Comparison of ENCODE assay signal across 22 mouse cellular contexts in genomic region chr9:70921132-70921531, GRCm38 (mm10). TPM values are rescaled to one million over a fixed set of nuclear protein-coding genes. Genes with fewer than 3 reads are reported as not detected.
A peak's percentile ranks its signal among the peaks of the same experiment; 100 is the strongest.
DNase-seq lines count a peak whose midpoint lies in the region; ATAC-seq and TF ChIP-seq lines count a peak whose summit lies in the region.
"Had no signal": no experiment of that assay in that cellular context is flagged by ENCODE, and none has a peak within 500 bp of the region (broad histone marks: within the 10 kb centered on the region; RNA-seq: fewer than 3 reads in every experiment).

No protein-coding gene starts in this region.

- peak in 1 of 2 experiments; percentile 60; a peak in 3 of 4 replicates for TF ChIP-seq EP300 in MEL (IDR thresholded peaks at IDR 0.05; ENCODE audit: low read depth in 1 of 2, low read length in 2 of 2)
- no peak; the same call in 1 of the 2 replicates for TF ChIP-seq EP300 in liver, postnatal 0 days (IDR thresholded peaks at IDR 0.05; ENCODE audit: low read depth)

- no peak for TF ChIP-seq POLR2A in kidney, adult 2 months (IDR thresholded peaks at IDR 0.05; ENCODE audit: low read depth, low read length)
- TF ChIP-seq POLR2A in MEL (IDR thresholded peaks at IDR 0.05; ENCODE audit: control insufficient read depth in 1 of 2, insufficient read depth in 1 of 2, low read depth in 1 of 2, low read length in 2 of 2, poor library complexity in 1 of 2): no peak

- ATAC-seq in liver, postnatal 0 days: no peak
- ATAC-seq in megakaryocyte progenitor cell, adult 5-6 weeks (replicated peaks; ENCODE audit: poor library complexity): no peak
- ATAC-seq: hindbrain, embryonic 16.5 days had no signal

- WGBS in kidney, adult 2 months: 61% methylated on average over 3 of the region's 3 CpGs
- WGBS in liver, postnatal 0 days (ENCODE audit: insufficient replicate concordance): 27% methylated on average over 3 of the region's 3 CpGs

- no peaks in the 10 kb centered on the region for H3K4me1 ChIP-seq in kidney, adult 2 months (ENCODE audit: control insufficient read depth, insufficient read depth, low read length)
- peaks cover 18 to 42% of the 10 kb centered on the region in 2 experiments for H3K4me1 ChIP-seq in MEL (ENCODE audit: control insufficient read depth in 1 of 2, insufficient read depth in 2 of 2, low read length in 2 of 2)
- H3K4me1 ChIP-seq in liver, postnatal 0 days (ENCODE audit: insufficient read depth): peaks cover 73% of the 10 kb centered on the region

- no peak overlapping the region for H3K4me3 ChIP-seq in kidney, adult 2 months (ENCODE audit: insufficient read depth, low read depth, low read length)
- no peak overlapping the region for H3K4me3 ChIP-seq in MEL (ENCODE audit: control insufficient read depth in 1 of 2, insufficient read depth in 1 of 2, low read depth in 2 of 2, low read length in 2 of 2)
- H3K4me3 ChIP-seq in liver, postnatal 0 days (ENCODE audit: low read depth, low read length): no peak overlapping the region
- H3K4me3 ChIP-seq: embryonic facial prominence, embryonic 13.5 days; heart, embryonic 12.5 days; limb, embryonic 15.5 days; neural tube, embryonic 12.5 days had no signal

- H3K9ac ChIP-seq in MEL (ENCODE audit: control insufficient read depth, low read depth, low read length, poor library complexity, severe bottlenecking): peak overlapping the region; percentile 69; the same call in 1 of the 2 replicates
- H3K9ac ChIP-seq in liver, postnatal 0 days (replicated peaks): peak overlapping the region; percentile 56; the same call in 1 of the 2 replicates
- H3K9ac ChIP-seq: embryonic facial prominence, embryonic 13.5 days; heart, embryonic 12.5 days; limb, embryonic 15.5 days; neural tube, embryonic 12.5 days had no signal

- TF ChIP-seq RAD21 in MEL (IDR thresholded peaks at IDR 0.05; ENCODE audit: low read depth, low read length): no peak

- H3K9me3 ChIP-seq in MEL (replicated peaks; ENCODE audit: insufficient read depth, low read length): no peaks in the 10 kb centered on the region
- no peaks in the 10 kb centered on the region for H3K9me3 ChIP-seq in liver, postnatal 0 days (ENCODE audit: low read length)
- H3K9me3 ChIP-seq: heart, embryonic 12.5 days; limb, embryonic 15.5 days; neural tube, embryonic 12.5 days had no signal

- 0 out of 2 replicates have a peak overlapping the region, but pooled peaks have one; percentile 65 for H3K4me2 ChIP-seq in liver, postnatal 0 days (ENCODE audit: low read depth, low read length)
- H3K4me2 ChIP-seq: embryonic facial prominence, embryonic 13.5 days; heart, embryonic 12.5 days; limb, embryonic 15.5 days; midbrain, embryonic 11.5 days; neural tube, embryonic 12.5 days had no signal

- peak; percentile 48 for DNase-seq in kidney, adult 2 months
- no peak for DNase-seq in kidney, adult 18-20 months
- peak; percentile 72 for DNase-seq in MEL (ENCODE audit: low read depth, low spot score)
- peak; percentile 50 for DNase-seq in liver
- no peak for DNase-seq in liver, postnatal 0 days
- DNase-seq in right cerebral cortex, postnatal 4 days: no peak
- DNase-seq: adrenal gland, postnatal 36 days; cerebellum, adult 9-10 months; layer of hippocampus, postnatal 36 days; right cerebral cortex, postnatal 14 days; thymus, postnatal 25 days had no signal

- no peaks in the 10 kb centered on the region for H3K79me2 ChIP-seq in MEL (ENCODE audit: control insufficient read depth, insufficient read depth, low read length, poor library complexity)

- no peaks in the 10 kb centered on the region for H3K36me3 ChIP-seq in kidney, adult 2 months (ENCODE audit: control insufficient read depth, insufficient read depth, low read length)
- peaks cover 0 to 42% of the 10 kb centered on the region in 2 experiments; a peak in 2 of 4 replicates for H3K36me3 ChIP-seq in MEL (ENCODE audit: control insufficient read depth in 1 of 2, insufficient read depth in 2 of 2, low read length in 2 of 2)
- H3K36me3 ChIP-seq in liver, postnatal 0 days (replicated peaks; ENCODE audit: insufficient read depth, low read length): no peaks in the 10 kb centered on the region
- H3K36me3 ChIP-seq: embryonic facial prominence, embryonic 13.5 days; heart, embryonic 12.5 days; limb, embryonic 15.5 days; neural tube, embryonic 12.5 days had no signal

- no peak overlapping the region for H3K27ac ChIP-seq in kidney, adult 2 months (ENCODE audit: insufficient read depth, low read depth, low read length)
- peak overlapping the region; percentile 99 for H3K27ac ChIP-seq in MEL (ENCODE audit: control insufficient read depth, low read depth, low read length)
- peak overlapping the region; percentile 97 for H3K27ac ChIP-seq in liver, postnatal 0 days (ENCODE audit: low read depth)
- H3K27ac ChIP-seq: embryonic facial prominence, embryonic 13.5 days; limb, embryonic 15.5 days; neural tube, embryonic 12.5 days had no signal

- no peak for TF ChIP-seq CTCF in kidney, adult 2 months (conservative IDR thresholded peaks at IDR 0.05; ENCODE audit: insufficient read depth, insufficient read length, low read depth, low read length)
- TF ChIP-seq CTCF in MEL (IDR thresholded peaks at IDR 0.05 in 2 of 3, conservative IDR thresholded peaks at IDR 0.05 in 1 of 3; ENCODE audit: control insufficient read depth in 1 of 3, insufficient read depth in 1 of 3, low read depth in 2 of 3, low read length in 3 of 3, poor library complexity in 1 of 3, severe bottlenecking in 1 of 3): no peak
- no peak for TF ChIP-seq CTCF in liver, postnatal 0 days (IDR thresholded peaks at IDR 0.05; ENCODE audit: low read depth)

- H3K27me3 ChIP-seq in kidney, adult 2 months (replicated peaks; ENCODE audit: control insufficient read depth, insufficient read depth, low read length): no peaks in the 10 kb centered on the region
- no peaks in the 10 kb centered on the region for H3K27me3 ChIP-seq in MEL (ENCODE audit: control insufficient read depth in 1 of 2, insufficient read depth in 2 of 2, low read length in 2 of 2)
- no peaks in the 10 kb centered on the region for H3K27me3 ChIP-seq in liver, postnatal 0 days (ENCODE audit: insufficient read depth, low read length)
- H3K27me3 ChIP-seq: embryonic facial prominence, embryonic 13.5 days; heart, embryonic 12.5 days; limb, embryonic 15.5 days; neural tube, embryonic 12.5 days had no signal

TF ChIP-seq in MEL, 35 proteins besides CTCF, POLR2A, EP300 and RAD21:
- no peak for TF ChIP-seq MYC (IDR thresholded peaks at IDR 0.05; ENCODE audit: low read depth, low read length)
- TF ChIP-seq BHLHE40 (IDR thresholded peaks at IDR 0.05; ENCODE audit: borderline replicate concordance, low read depth, low read length): no peak
- TF ChIP-seq CHD2 (IDR thresholded peaks at IDR 0.05; ENCODE audit: low read length): no peak
- no peak for TF ChIP-seq E2F4 (IDR thresholded peaks at IDR 0.05; ENCODE audit: borderline replicate concordance, low read depth, low read length)
- no peak for TF ChIP-seq ZNF384 (IDR thresholded peaks at IDR 0.05; ENCODE audit: low read depth, low read length)
- peak; percentile 26; the same call in 1 of the 2 replicates for TF ChIP-seq TBP (IDR thresholded peaks at IDR 0.05; ENCODE audit: low read depth, low read length)
- TF ChIP-seq RCOR1 (IDR thresholded peaks at IDR 0.05; ENCODE audit: low read depth, low read length): no peak
- no peak for TF ChIP-seq HCFC1 (IDR thresholded peaks at IDR 0.05; ENCODE audit: low read depth, low read length)
- TF ChIP-seq SIN3A (IDR thresholded peaks at IDR 0.05; ENCODE audit: low read length): no peak; the same call in none of the 2 replicates
- peak; percentile 61; the same call in 1 of the 2 replicates for TF ChIP-seq ETS1 (IDR thresholded peaks at IDR 0.05; ENCODE audit: low read depth, low read length)
- no peak for TF ChIP-seq MYB (IDR thresholded peaks at IDR 0.05; ENCODE audit: low read depth, low read length)
- no peak for TF ChIP-seq USF1 (IDR thresholded peaks at IDR 0.05; ENCODE audit: low read depth, low read length)
- no peak for TF ChIP-seq ZC3H11A (IDR thresholded peaks at IDR 0.05; ENCODE audit: low read depth, low read length)
- TF ChIP-seq CHD1 (IDR thresholded peaks at IDR 0.05; ENCODE audit: low read depth, low read length): no peak
- TF ChIP-seq MAX (IDR thresholded peaks at IDR 0.05; ENCODE audit: low read length): peak; percentile 66; the same call in 1 of the 2 replicates
- 0 out of 2 replicates have a peak, but pooled peaks have one; percentile 23 for TF ChIP-seq TCF12 (IDR thresholded peaks at IDR 0.05; ENCODE audit: low read depth, low read length)
- no peak for TF ChIP-seq MAFK (IDR thresholded peaks at IDR 0.05; ENCODE audit: borderline replicate concordance, low read depth, low read length)
- TF ChIP-seq MXI1 (IDR thresholded peaks at IDR 0.05; ENCODE audit: low read depth, low read length): no peak
- TF ChIP-seq GATA1 (IDR thresholded peaks at IDR 0.05; ENCODE audit: low read depth, low read length): peak; percentile 65
- no peak for TF ChIP-seq NELFE (IDR thresholded peaks at IDR 0.05; ENCODE audit: low read depth, low read length)
- TF ChIP-seq JUND (IDR thresholded peaks at IDR 0.05; ENCODE audit: low read depth, low read length): no peak
- TF ChIP-seq POLR2AphosphoS2 (IDR thresholded peaks at IDR 0.05; ENCODE audit: low read length): no peak
TF ChIP-seq in MEL: peak in this region for 5.

RNA-seq across cellular contexts. Expression of gene Lipc, which starts 30.9 kb away (rescaled TPM):
- 0.58 TPM in 2 replicates for polyA plus RNA-seq in kidney, adult 2 months (2012; rRNA removed)
- not detected in 2 replicates for total RNA-seq in MEL (2012; rRNA removed)
- under 1 TPM in 1 of 2 experiments, not detected in 1; 0.07 TPM for polyA plus RNA-seq in MEL (2012; ENCODE audit: insufficient read depth in 1 of 2, insufficient read length in 2 of 2, low read depth in 1 of 2, low replicate concordance in 2 of 2, missing spikeins in 1 of 2)
- 104 and 108 TPM in 2 replicates for polyA plus RNA-seq in liver, postnatal 0 days (2015; fragmentation: Nextera tagmentation; extraction: Ambion mirVana)
- not detected in 2 replicates for total RNA-seq in megakaryocyte progenitor cell, adult 5-6 weeks (2015)
- not detected in 2 replicates for total RNA-seq in megakaryocyte progenitor cell, adult 5-6 weeks (2017)
- total RNA-seq: gastrocnemius, adult 8-10 months; monocyte, adult 5-6 weeks had no signal
- polyA plus RNA-seq: C2C12; midbrain, embryonic 11.5 days; neural tube, embryonic 12.5 days; testis, adult 2 months had no signal

Comparison
In these comparisons a context has a peak if more than half of its experiments do, and no peak if none do; other contexts are left out.
1. DNase-seq: peak in kidney, adult 2 months (single experiment), MEL (single experiment) and liver (single experiment); none in kidney, adult 18-20 months (single experiment), liver, postnatal 0 days (single experiment) and right cerebral cortex, postnatal 4 days (single experiment).
2. RNA of gene Lipc, which starts 30.9 kb away (polyA plus RNA-seq): 104 to 108 TPM in liver, postnatal 0 days; 0.58 TPM in kidney, adult 2 months and 0.07 TPM in MEL; every median in the first group is over 10 times any median in the second.